Comparison of ENCODE assay signal across 8 mouse cellular contexts in the genomic region with DNA sequence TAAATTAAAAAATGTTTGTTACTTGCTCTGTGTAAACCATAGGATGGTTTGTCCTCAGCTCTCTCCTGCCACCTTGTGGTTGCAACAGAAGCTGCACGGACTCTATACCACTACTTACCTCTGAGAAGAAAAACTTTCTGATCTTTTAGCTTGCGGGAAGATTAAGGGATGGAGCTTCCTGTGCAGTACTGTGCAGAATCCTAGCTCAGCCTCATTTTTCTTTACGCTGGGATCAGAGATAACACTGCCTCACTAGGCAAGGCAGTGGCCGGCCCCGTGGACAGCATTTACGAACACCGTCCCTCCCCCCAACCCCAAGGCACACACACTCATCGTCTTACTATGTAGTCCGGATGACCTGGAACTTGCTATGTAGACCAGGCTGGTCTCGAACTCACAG. TPM values are rescaled to one million over a fixed set of nuclear protein-coding genes. Genes with fewer than 3 reads are reported as not detected.
DNase-seq lines count a peak whose midpoint lies in the region; ATAC-seq and TF ChIP-seq lines count a peak whose summit lies in the region.

No protein-coding gene starts in this region.

- H3K27ac ChIP-seq in heart, embryonic 10.5 days = no peak overlapping the region
- H3K27ac ChIP-seq in liver, adult 2 months (replicated peaks; ENCODE audit: insufficient read depth, low read depth, low read length) = no peak overlapping the region
- H3K27ac ChIP-seq in stomach, embryonic 14.5 days (ENCODE audit: low read length) = no peak overlapping the region

- peak; percentile 70 for DNase-seq in urinary bladder, postnatal 25 days (ENCODE audit: low spot score)
- no peak for DNase-seq in urinary bladder, postnatal 10 days (ENCODE audit: low spot score)
- peak; percentile 84 for DNase-seq in embryo, embryonic 10.5 days (ENCODE audit: low spot score)
- peak; percentile 84 for DNase-seq in heart, embryonic 10.5 days (ENCODE audit: low spot score)
- peak; percentile 74 for DNase-seq in kidney, adult 9 months
- DNase-seq in liver, adult 2 months (ENCODE audit: extremely low read depth, low read depth, low spot score) = peak; percentile 73

- no peak overlapping the region for H3ac ChIP-seq in myocyte (ENCODE audit: control insufficient read depth, insufficient read length)

- no peak for ATAC-seq in stomach, embryonic 14.5 days (ENCODE audit: insufficient number of reproducible peaks, insufficient read depth, low FRiP score, low read depth)

- H3K36me3 ChIP-seq in heart, embryonic 10.5 days = peaks cover 11% of the 10 kb centered on the region
- no peaks in the 10 kb centered on the region for H3K36me3 ChIP-seq in liver, adult 2 months (ENCODE audit: control insufficient read depth, insufficient read depth, low read length)
- H3K36me3 ChIP-seq in myocyte (ENCODE audit: control insufficient read depth, insufficient read depth) = no peaks in the 10 kb centered on the region
- H3K36me3 ChIP-seq in stomach, embryonic 14.5 days (ENCODE audit: control insufficient read depth, insufficient read depth, low read length) = no peaks in the 10 kb centered on the region; the same call in 1 of the 2 replicates

- peaks cover 12% of the 10 kb centered on the region for H3K27me3 ChIP-seq in heart, embryonic 10.5 days (ENCODE audit: insufficient read depth, poor library complexity, severe bottlenecking)
- H3K27me3 ChIP-seq in liver, adult 2 months (ENCODE audit: control insufficient read depth, insufficient read depth, low read length) = no peaks in the 10 kb centered on the region
- peaks cover 3% of the 10 kb centered on the region for H3K27me3 ChIP-seq in myocyte (ENCODE audit: control insufficient read depth, insufficient read depth, insufficient read length)
- H3K27me3 ChIP-seq in stomach, embryonic 14.5 days (ENCODE audit: control insufficient read depth, insufficient read depth, low read length) = no peaks in the 10 kb centered on the region

- H3K4me2 ChIP-seq in myocyte (ENCODE audit: low read depth) = peak overlapping the region; percentile 75
- H3K4me2 ChIP-seq in stomach, embryonic 14.5 days (replicated peaks; ENCODE audit: low read depth, low read length) = peak overlapping the region; percentile 19; the same call in 1 of the 2 replicates

- H3K4me1 ChIP-seq in heart, embryonic 10.5 days = peaks cover 19% of the 10 kb centered on the region
- peaks cover 6% of the 10 kb centered on the region; the same call in 1 of the 2 replicates for H3K4me1 ChIP-seq in liver, adult 2 months (ENCODE audit: control insufficient read depth, insufficient read depth, low read length)
- H3K4me1 ChIP-seq in stomach, embryonic 14.5 days (ENCODE audit: control insufficient read depth, insufficient read depth, low read length) = peaks cover 6% of the 10 kb centered on the region

- peak overlapping the region; percentile 41; the same call in 1 of the 2 replicates for H3K4me3 ChIP-seq in heart, embryonic 10.5 days
- H3K4me3 ChIP-seq in liver, adult 2 months (ENCODE audit: insufficient read depth, low read depth, low read length) = no peak overlapping the region; the same call in 1 of the 2 replicates
- H3K4me3 ChIP-seq in myocyte = peak overlapping the region; percentile 34
- no peak overlapping the region for H3K4me3 ChIP-seq in stomach, embryonic 14.5 days (ENCODE audit: low read depth, low read length)

- WGBS in heart, embryonic 10.5 days = 18% methylated on average over 10 of the region's 10 CpGs
- WGBS in liver, adult 2 months = 14% methylated on average over 10 of the region's 10 CpGs
- WGBS in stomach, embryonic 14.5 days = 25% methylated on average over 10 of the region's 10 CpGs

- no peaks in the 10 kb centered on the region; the same call in 1 of the 2 replicates for H3K79me2 ChIP-seq in liver, adult 2 months (ENCODE audit: control insufficient read depth, insufficient read depth, low read length)
- H3K79me2 ChIP-seq in myocyte (ENCODE audit: control insufficient read depth, insufficient read depth) = no peaks in the 10 kb centered on the region

- TF ChIP-seq CTCF in liver, adult 2 months (IDR thresholded peaks at IDR 0.05; ENCODE audit: low read depth, low read length) = peak; percentile 56

- TF ChIP-seq POLR2A in liver, adult 2 months (IDR thresholded peaks at IDR 0.05; ENCODE audit: extremely low read depth, insufficient read depth, low read length) = no peak
- TF ChIP-seq POLR2A in myocyte (IDR thresholded peaks at IDR 0.05; ENCODE audit: insufficient read length, low read depth) = no peak

- H3K9me3 ChIP-seq in heart, embryonic 10.5 days = no peaks in the 10 kb centered on the region
- no peaks in the 10 kb centered on the region for H3K9me3 ChIP-seq in stomach, embryonic 14.5 days (ENCODE audit: control insufficient read depth, low read depth, low read length)

- peak overlapping the region; percentile 17 for H3K9ac ChIP-seq in liver, adult 2 months (ENCODE audit: low read depth, low read length)
- H3K9ac ChIP-seq in stomach, embryonic 14.5 days (replicated peaks; ENCODE audit: low read depth, low read length) = no peak overlapping the region

TF ChIP-seq in myocyte, 11 proteins besides CTCF, POLR2A, EP300 and RAD21:
- TF ChIP-seq POLR2AphosphoS2 (IDR thresholded peaks at IDR 0.05; ENCODE audit: insufficient read length, low read depth) = no peak
- no peak for TF ChIP-seq MYOD1 (IDR thresholded peaks at IDR 0.05; ENCODE audit: control insufficient read depth in 1 of 3, insufficient read length in 2 of 3, low read depth in 2 of 3)
- TF ChIP-seq TCF3 (IDR thresholded peaks at IDR 0.05; ENCODE audit: insufficient read length, low read depth) = no peak
- TF ChIP-seq REST (IDR thresholded peaks at IDR 0.05; ENCODE audit: insufficient read depth, insufficient read length) = no peak
- TF ChIP-seq CEBPB (IDR thresholded peaks at IDR 0.05; ENCODE audit: insufficient read depth, poor library complexity, severe bottlenecking) = no peak
- TF ChIP-seq MYOG (IDR thresholded peaks at IDR 0.05; ENCODE audit: control insufficient read depth in 1 of 3, insufficient read depth in 1 of 3, insufficient read length in 2 of 3, low read depth in 2 of 3) = no peak
- no peak for TF ChIP-seq MAX (IDR thresholded peaks at IDR 0.05; ENCODE audit: low read depth)
- TF ChIP-seq TCF12 (IDR thresholded peaks at IDR 0.05; ENCODE audit: insufficient read depth, poor library complexity, severe bottlenecking) = no peak
- no peak for TF ChIP-seq USF1 (IDR thresholded peaks at IDR 0.05; ENCODE audit: low read depth)
- TF ChIP-seq E2F4 (IDR thresholded peaks at IDR 0.05; ENCODE audit: insufficient read depth) = no peak
- no peak for TF ChIP-seq SRF (IDR thresholded peaks at IDR 0.05; ENCODE audit: control insufficient read depth, insufficient read length, low read depth)

RNA-seq across cellular contexts. Expression of gene Pigyl, which starts 1.0 kb away (rescaled TPM):
- 44.7 and 60.3 TPM in 2 replicates for polyA plus RNA-seq in heart, embryonic 10.5 days (2016; fragmentation: Nextera tagmentation; extraction: Ambion mirVana)
- total RNA-seq in liver, adult 2 months (2014; rRNA removed) = 21.6 and 23.0 TPM in 2 replicates
- polyA plus RNA-seq in liver, adult 2 months (2012; rRNA removed) = 45.8 and 53.0 TPM in 2 replicates
- 48.5 TPM for polyA plus RNA-seq in myocyte (2012; fragmentation: generic; extraction: Trizol)
- 92.9 and 94.3 TPM in 2 replicates for polyA plus RNA-seq in stomach, embryonic 14.5 days (2014; fragmentation: Nextera tagmentation; extraction: Ambion mirVana)

RNA-seq across cellular contexts. Expression of gene Acp5, which starts 20.1 kb away (rescaled TPM):
- polyA plus RNA-seq in heart, embryonic 10.5 days (2016; fragmentation: Nextera tagmentation; extraction: Ambion mirVana) = 62.3 and 67.2 TPM in 2 replicates
- 93.6 and 123 TPM in 2 replicates for total RNA-seq in liver, adult 2 months (2014; rRNA removed)
- polyA plus RNA-seq in liver, adult 2 months (2012; rRNA removed) = 200 and 211 TPM in 2 replicates
- polyA plus RNA-seq in myocyte (2012; fragmentation: generic; extraction: Trizol) = 0.16 TPM
- polyA plus RNA-seq in stomach, embryonic 14.5 days (2014; fragmentation: Nextera tagmentation; extraction: Ambion mirVana) = 10.7 and 10.8 TPM in 2 replicates

RNA-seq across cellular contexts. Expression of gene Zfp872, which starts 32.3 kb away (rescaled TPM):
- polyA plus RNA-seq in heart, embryonic 10.5 days (2016; fragmentation: Nextera tagmentation; extraction: Ambion mirVana) = 0.11 TPM in 2 replicates
- total RNA-seq in liver, adult 2 months (2014; rRNA removed) = 0.09 and 0.20 TPM in 2 replicates
- polyA plus RNA-seq in liver, adult 2 months (2012; rRNA removed) = 0.07 TPM in 1 of 2 replicates, not detected in the other
- not detected for polyA plus RNA-seq in myocyte (2012; fragmentation: generic; extraction: Trizol)
- polyA plus RNA-seq in stomach, embryonic 14.5 days (2014; fragmentation: Nextera tagmentation; extraction: Ambion mirVana) = 1.4 and 1.7 TPM in 2 replicates

RNA-seq across cellular contexts. Expression of gene Elof1, which starts 38.6 kb away (rescaled TPM):
- polyA plus RNA-seq in heart, embryonic 10.5 days (2016; fragmentation: Nextera tagmentation; extraction: Ambion mirVana) = 149 and 176 TPM in 2 replicates
- 46.2 and 56.8 TPM in 2 replicates for total RNA-seq in liver, adult 2 months (2014; rRNA removed)
- 106 and 108 TPM in 2 replicates for polyA plus RNA-seq in liver, adult 2 months (2012; rRNA removed)
- polyA plus RNA-seq in myocyte (2012; fragmentation: generic; extraction: Trizol) = 95.3 TPM
- 180 and 190 TPM in 2 replicates for polyA plus RNA-seq in stomach, embryonic 14.5 days (2014; fragmentation: Nextera tagmentation; extraction: Ambion mirVana)

RNA-seq across cellular contexts. Expression of gene Cnn1, which starts 56.6 kb away (rescaled TPM):
- polyA plus RNA-seq in heart, embryonic 10.5 days (2016; fragmentation: Nextera tagmentation; extraction: Ambion mirVana) = 246 and 375 TPM in 2 replicates
- total RNA-seq in liver, adult 2 months (2014; rRNA removed) = 0.28 and 1.0 TPM in 2 replicates
- polyA plus RNA-seq in liver, adult 2 months (2012; rRNA removed) = 0.22 and 0.36 TPM in 2 replicates
- polyA plus RNA-seq in myocyte (2012; fragmentation: generic; extraction: Trizol) = 7.1 TPM
- 443 and 466 TPM in 2 replicates for polyA plus RNA-seq in stomach, embryonic 14.5 days (2014; fragmentation: Nextera tagmentation; extraction: Ambion mirVana)

Comparison
In these comparisons a context has a peak if more than half of its experiments do, and no peak if none do; other contexts are left out.
1. H3K4me3 ChIP-seq: peak in heart, embryonic 10.5 days (single experiment) and myocyte (single experiment); none in liver, adult 2 months (single experiment) and stomach, embryonic 14.5 days (single experiment).
2. RNA of gene Acp5, which starts 20.1 kb away (polyA plus RNA-seq): 200 to 211 TPM in liver, adult 2 months, 62.3 to 67.2 TPM in heart, embryonic 10.5 days and 10.7 to 10.8 TPM in stomach, embryonic 14.5 days; 0.16 TPM in myocyte (single experiment); every median in the first group is over 10 times any median in the second.